Mouse (Mus musculus) liver, embryonic 16.5 days (tissue): Measurements from ENCODE around the gene Gm17402. TPM values are rescaled to one million over a fixed set of nuclear protein-coding genes. Genes with fewer than 3 reads are reported as not detected.

Experiments
- ATAC-seq: fragments of 200-750 bp; cut with Nextera tagmentation; 2 replicates; pipeline ENCODE4 v1.8.0; 2017; ENCODE audit warnings: low read depth, mild to moderate bottlenecking, moderate number of reproducible peaks, moderate library complexity
- H3K27ac ChIP-seq: fragments of 300-500 bp; sonication (generic); 2 replicates; pipeline ENCODE4 v1.5.1; 2014; ENCODE audit warnings: mild to moderate bottlenecking, low read length
- H3K27me3 ChIP-seq: fragments of 300-500 bp; sonication (generic); 2 replicates; pipeline ENCODE4 v1.6.1; 2014; ENCODE audit warnings: low read depth, low read length, mixed read lengths; ENCODE audit not compliant: control insufficient read depth, insufficient read depth
- H3K36me3 ChIP-seq: fragments of 300-500 bp; sonication (generic); 2 replicates; pipeline ENCODE4 v1.6.1; 2014; ENCODE audit warnings: mild to moderate bottlenecking; ENCODE audit not compliant: control insufficient read depth, insufficient read depth
- H3K4me1 ChIP-seq: fragments of 300-500 bp; sonication (generic); 2 replicates; pipeline ENCODE4 v1.6.1; 2014; ENCODE audit warnings: low read depth, low read length, mixed read lengths; ENCODE audit not compliant: control insufficient read depth
- H3K4me2 ChIP-seq: fragments of 300-500 bp; sonication (generic); 2 replicates; pipeline ENCODE4 v1.6.1; 2014; ENCODE audit warnings: low read depth, low read length, mixed read lengths
- H3K4me3 ChIP-seq: fragments of 300-500 bp; sonication (generic); 2 replicates; pipeline ENCODE4 v1.5.1; 2014; ENCODE audit warnings: low read depth, mild to moderate bottlenecking, low read length
- H3K9ac ChIP-seq: fragments of 300-500 bp; sonication (generic); 2 replicates; pipeline ENCODE4 v1.6.1; 2014; ENCODE audit warnings: low read depth, low read length
- H3K9me3 ChIP-seq: fragments of 300-500 bp; sonication (generic); replicated peaks from 2 replicates; pipeline ENCODE4 v1.6.1; 2016; ENCODE audit warnings: low read length; ENCODE audit not compliant: control insufficient read depth
- WGBS: fragments of 180-500 bp; shearing (Covaris S2); extraction: QIAGEN DNeasy Blood & Tissue Kit; methylation state at CpG from one replicate; pipeline ENCODE4 v1.1.7; 2014; ENCODE audit not compliant: insufficient replicate concordance; 5-methylcytosine and 5-hydroxymethylcytosine counted together
- polyA plus RNA-seq: library from polyadenylated mRNA; unstranded; fragments of >200 nt; fragmentation: Nextera tagmentation; extraction: Ambion mirVana; gene quantifications from 2 replicates; pipeline ENCODE4 v1.2.1, GENCODE M21; 2015

The Gm17402 gene
- polyA plus RNA-seq, 1 experiment from 2014 or later, result not detected

GRCm38 (mm10) chr3:67358376-67358775 lies 16.6 kb downstream of the Gm17402 start:
- WGBS, result 72% methylated on average over 7 of the region's 7 CpGs
- no peak for ATAC-seq

GRCm38 (mm10) chr3:67352763-67353149 lies 22.2 kb downstream of the Gm17402 start:
- Histone ChIP-seq H3K4me3 (no peak overlapping the region), H3K4me2 (no peak overlapping the region), H3K9me3 (no peaks in the 10 kb centered on the region), H3K27me3 (no peaks in the 10 kb centered on the region), H3K27ac (no peak overlapping the region), H3K9ac (no peak overlapping the region), H3K4me1 (no peaks in the 10 kb centered on the region), H3K36me3 (no peaks in the 10 kb centered on the region)
- whole genome bisulfite sequencing, result 65% methylated on average over 3 of the region's 3 CpGs
- no peak for ATAC-seq

More at GRCm38 (mm10) chr3:67358376-67358775, 16.6 kb downstream of the Gm17402 start:
- Histone ChIP-seq H3K4me3 (no peak overlapping the region), H3K36me3 (no peaks in the 10 kb centered on the region), H3K27me3 (no peaks in the 10 kb centered on the region), H3K4me2 (no peak overlapping the region), H3K9ac (no peak overlapping the region), H3K4me1 (no peaks in the 10 kb centered on the region), H3K27ac (no peak overlapping the region), H3K9me3 (no peaks in the 10 kb centered on the region)

- no peak overlapping the region for H3K4me3 ChIP-seq
- no peak overlapping the region for H3K27ac ChIP-seq
- no peaks in the 10 kb centered on the region for H3K27me3 ChIP-seq
- no peak overlapping the region for H3K9ac ChIP-seq
- H3K4me2 ChIP-seq, result no peak overlapping the region
- no peaks in the 10 kb centered on the region for H3K36me3 ChIP-seq
- ATAC-seq, result no peak
- no peaks in the 10 kb centered on the region for H3K9me3 ChIP-seq
- no peaks in the 10 kb centered on the region for H3K4me1 ChIP-seq
- WGBS, result 39% methylated on average over 3 of the region's 5 CpGs
These were observed 22.7 kb downstream of the Gm17402 start for GRCm38 (mm10) chr3:67352128-67352762.

- no peaks in the 10 kb centered on the region for H3K4me1 ChIP-seq
- ATAC-seq, result no peak
- H3K4me2 ChIP-seq, result no peak overlapping the region
- H3K36me3 ChIP-seq, result no peaks in the 10 kb centered on the region
- no peaks in the 10 kb centered on the region for H3K9me3 ChIP-seq
- H3K9ac ChIP-seq, result no peak overlapping the region
- H3K4me3 ChIP-seq, result no peak overlapping the region
- H3K27me3 ChIP-seq, result no peaks in the 10 kb centered on the region
- no peak overlapping the region for H3K27ac ChIP-seq
- WGBS, result 70% methylated on average over 12 of the region's 12 CpGs
These were observed 23.4 kb downstream of the Gm17402 start for GRCm38 (mm10) chr3:67351406-67352127.

GRCm38 (mm10) chr3:67346674-67347073 lies 28.3 kb downstream of the Gm17402 start:
- no peaks in the 10 kb centered on the region for H3K4me1 ChIP-seq

GRCm38 (mm10) chr3:67344599-67344998 lies 30.4 kb downstream of the Gm17402 start:
- H3K4me2 ChIP-seq, result no peak overlapping the region
- H3K36me3 ChIP-seq, result no peaks in the 10 kb centered on the region
- no peak overlapping the region for H3K27ac ChIP-seq
- no peaks in the 10 kb centered on the region for H3K9me3 ChIP-seq
- H3K27me3 ChIP-seq, result no peaks in the 10 kb centered on the region
- no peak for ATAC-seq
- WGBS, result 8% methylated on average over 2 of the region's 2 CpGs
- H3K9ac ChIP-seq, result no peak overlapping the region
- no peak overlapping the region for H3K4me3 ChIP-seq
- no peaks in the 10 kb centered on the region for H3K4me1 ChIP-seq

More at GRCm38 (mm10) chr3:67346674-67347073, 28.3 kb downstream of the Gm17402 start:
- Histone ChIP-seq H3K4me2 (no peak overlapping the region), H3K4me3 (no peak overlapping the region), H3K9me3 (no peaks in the 10 kb centered on the region), H3K36me3 (no peaks in the 10 kb centered on the region), H3K27ac (no peak overlapping the region), H3K9ac (no peak overlapping the region), H3K27me3 (no peaks in the 10 kb centered on the region)
- no peak for ATAC-seq
- WGBS, result 50% methylated on average over 2 of the region's 2 CpGs

GRCm38 (mm10) chr3:67343004-67343662 lies 31.8 kb downstream of the Gm17402 start:
- Histone ChIP-seq H3K9me3 (no peaks in the 10 kb centered on the region), H3K27ac (no peak overlapping the region), H3K4me2 (no peak overlapping the region), H3K4me3 (no peak overlapping the region), H3K9ac (no peak overlapping the region), H3K4me1 (no peaks in the 10 kb centered on the region), H3K27me3 (no peaks in the 10 kb centered on the region), H3K36me3 (no peaks in the 10 kb centered on the region)
- ATAC-seq, result no peak
- WGBS, result 60% methylated on average over 5 of the region's 5 CpGs

- Histone ChIP-seq H3K27me3 (no peaks in the 10 kb centered on the region), H3K36me3 (no peaks in the 10 kb centered on the region), H3K27ac (no peak overlapping the region), H3K9ac (no peak overlapping the region), H3K4me1 (no peaks in the 10 kb centered on the region), H3K4me3 (no peak overlapping the region), H3K9me3 (no peaks in the 10 kb centered on the region), H3K4me2 (no peak overlapping the region)
- 65% methylated on average over 7 of the region's 7 CpGs for WGBS
- ATAC-seq, result no peak
These were observed 34.0 kb downstream of the Gm17402 start for GRCm38 (mm10) chr3:67340921-67341320.

GRCm38 (mm10) chr3:67339558-67339957 lies 35.4 kb downstream of the Gm17402 start:
- Histone ChIP-seq H3K4me2 (no peak overlapping the region), H3K27ac (no peak overlapping the region), H3K9me3 (no peaks in the 10 kb centered on the region), H3K4me3 (no peak overlapping the region), H3K27me3 (no peaks in the 10 kb centered on the region), H3K4me1 (no peaks in the 10 kb centered on the region), H3K9ac (no peak overlapping the region), H3K36me3 (no peaks in the 10 kb centered on the region)
- WGBS, result 55% methylated on average over 3 of the region's 3 CpGs
- no peak for ATAC-seq
